ENCODE assay signal across 8 mouse cellular contexts in the genomic region with DNA sequence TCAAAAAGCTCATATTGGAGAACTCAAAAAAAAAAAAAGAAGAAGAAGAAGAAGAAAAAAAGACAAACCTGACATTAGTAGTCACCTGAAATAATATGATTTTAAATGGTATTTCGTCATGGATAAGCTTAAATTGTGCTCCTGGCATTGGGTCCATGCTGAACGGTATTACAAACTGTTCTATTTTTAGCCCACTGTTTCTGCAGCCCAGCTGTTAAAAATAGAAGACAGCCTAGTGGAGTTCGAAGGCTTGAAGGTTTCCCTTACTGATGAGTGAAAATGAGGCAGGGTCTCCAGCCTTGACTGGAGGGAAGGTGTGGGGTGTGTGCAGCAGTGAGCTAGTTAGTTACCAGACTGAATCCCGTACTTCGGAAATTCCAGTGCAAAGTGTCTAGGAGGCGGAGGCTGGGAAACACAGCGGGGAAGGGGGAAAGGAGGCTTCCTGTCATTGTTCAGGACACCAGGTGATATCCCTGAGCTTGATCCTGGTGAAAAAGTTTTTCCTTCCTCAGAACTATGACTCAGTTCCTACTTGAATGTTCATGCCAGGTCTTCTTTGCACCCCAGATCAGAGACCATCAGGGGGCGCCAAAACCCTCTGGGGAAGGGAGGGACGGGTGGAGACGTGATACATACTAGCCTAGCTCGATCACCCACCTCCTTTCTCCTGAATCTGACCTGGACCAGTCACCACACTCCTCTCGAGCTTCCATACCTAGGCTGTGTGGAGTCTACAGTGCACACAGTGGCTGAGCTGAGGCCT.
A peak's percentile ranks its signal among the peaks of the same experiment; 100 is the strongest.
DNase-seq lines count a peak whose midpoint lies in the region; ATAC-seq and TF ChIP-seq lines count a peak whose summit lies in the region.

No protein-coding gene starts in this region.

- H3K9ac ChIP-seq in forebrain, embryonic 11.5 days (ENCODE audit: low read length) = no peak overlapping the region
- no peak overlapping the region for H3K9ac ChIP-seq in forebrain, embryonic 13.5 days
- no peak overlapping the region for H3K9ac ChIP-seq in limb, embryonic 15.5 days

- DNase-seq in forebrain, embryonic 11.5 days (ENCODE audit: low spot score) = peak; percentile 68
- DNase-seq in adrenal gland, postnatal 4 days (ENCODE audit: low spot score in 2 of 2) = peak; percentile 13 to 52
- peak; percentile 88 for DNase-seq in gastrocnemius, adult 2 months
- DNase-seq in thymus, postnatal 0 days (ENCODE audit: low spot score) = peak; percentile 54

- ATAC-seq in forebrain, embryonic 11.5 days (replicated peaks; ENCODE audit: low FRiP score) = no peak
- no peak for ATAC-seq in forebrain, embryonic 13.5 days
- peak; percentile 68 for ATAC-seq in inflammation-experienced regulatory T-cells, adult 6 months
- no peak for ATAC-seq in limb, embryonic 15.5 days (ENCODE audit: insufficient number of reproducible peaks, low FRiP score, low TSS enrichment, low read depth)
- peak; percentile 56; the same call in 1 of the 2 replicates for ATAC-seq in neutrophil, adult 5-6 weeks (ENCODE audit: extremely low read depth, insufficient number of reproducible peaks, low FRiP score, poor library complexity, severe bottlenecking)

- no peaks in the 10 kb centered on the region for H3K36me3 ChIP-seq in forebrain, embryonic 11.5 days (ENCODE audit: control insufficient read depth, insufficient read depth, low read length)
- no peaks in the 10 kb centered on the region for H3K36me3 ChIP-seq in forebrain, embryonic 13.5 days (ENCODE audit: poor library complexity, severe bottlenecking)
- H3K36me3 ChIP-seq in limb, embryonic 15.5 days = no peaks in the 10 kb centered on the region

- TF ChIP-seq CTCF in gastrocnemius, adult 2 months (IDR thresholded peaks at IDR 0.05) = peak; percentile 84

- no peaks in the 10 kb centered on the region for H3K9me3 ChIP-seq in forebrain, embryonic 11.5 days (ENCODE audit: control insufficient read depth, low read length)
- H3K9me3 ChIP-seq in forebrain, embryonic 13.5 days (replicated peaks) = no peaks in the 10 kb centered on the region
- no peaks in the 10 kb centered on the region for H3K9me3 ChIP-seq in limb, embryonic 15.5 days

- 48% methylated on average over 12 of the region's 12 CpGs for WGBS in forebrain, embryonic 11.5 days
- 47% methylated on average over 12 of the region's 12 CpGs for WGBS in forebrain, embryonic 13.5 days
- 27% methylated on average over 12 of the region's 12 CpGs for WGBS in limb, embryonic 15.5 days

- no peaks in the 10 kb centered on the region for H3K27me3 ChIP-seq in forebrain, embryonic 11.5 days (ENCODE audit: control insufficient read depth, insufficient read depth, low read length)
- no peaks in the 10 kb centered on the region for H3K27me3 ChIP-seq in forebrain, embryonic 13.5 days
- no peaks in the 10 kb centered on the region for H3K27me3 ChIP-seq in limb, embryonic 15.5 days

- no peaks in the 10 kb centered on the region for H3K4me1 ChIP-seq in forebrain, embryonic 11.5 days (replicated peaks; ENCODE audit: control insufficient read depth, insufficient read depth, low read length)
- H3K4me1 ChIP-seq in forebrain, embryonic 13.5 days = no peaks in the 10 kb centered on the region
- H3K4me1 ChIP-seq in limb, embryonic 15.5 days = peaks cover 12% of the 10 kb centered on the region; the same call in 1 of the 2 replicates

- H3K4me2 ChIP-seq in forebrain, embryonic 11.5 days (ENCODE audit: low read depth, low read length, severe bottlenecking) = no peak overlapping the region
- no peak overlapping the region for H3K4me2 ChIP-seq in forebrain, embryonic 13.5 days
- no peak overlapping the region for H3K4me2 ChIP-seq in limb, embryonic 15.5 days

- H3K27ac ChIP-seq in forebrain, embryonic 11.5 days (ENCODE audit: low read depth, low read length) = no peak overlapping the region
- no peak overlapping the region for H3K27ac ChIP-seq in forebrain, embryonic 13.5 days
- H3K27ac ChIP-seq in gastrocnemius, adult 2 months = peak overlapping the region; percentile 91
- H3K27ac ChIP-seq in limb, embryonic 15.5 days = peak overlapping the region; percentile 43; the same call in 1 of the 2 replicates

- H3K4me3 ChIP-seq in forebrain, embryonic 11.5 days (ENCODE audit: low read depth, low read length) = no peak overlapping the region
- H3K4me3 ChIP-seq in forebrain, embryonic 13.5 days = no peak overlapping the region
- H3K4me3 ChIP-seq in gastrocnemius, adult 2 months = peak overlapping the region; percentile 70
- no peak overlapping the region for H3K4me3 ChIP-seq in limb, embryonic 15.5 days

- intact Hi-C loops in gastrocnemius, adult 2 months (cut with DNase I) = loop anchor here (1.0 kb wide), 1 partner anchor 34 kb away; no protein-coding TSS in a partner anchor

Comparison
In these comparisons a context has a peak if more than half of its experiments do, and no peak if none do; other contexts are left out.
1. ATAC-seq: peak in inflammation-experienced regulatory T-cells, adult 6 months (single experiment) and neutrophil, adult 5-6 weeks (single experiment); none in forebrain, embryonic 11.5 days (single experiment), forebrain, embryonic 13.5 days (single experiment) and limb, embryonic 15.5 days (single experiment).
2. DNase-seq: peak in every context shown above with its lines; median percentile 88 in gastrocnemius, adult 2 months; 68 in forebrain, embryonic 11.5 days; 54 in thymus, postnatal 0 days; 32 in adrenal gland, postnatal 4 days.
3. H3K27ac ChIP-seq: peak in gastrocnemius, adult 2 months (single experiment) and limb, embryonic 15.5 days (single experiment); none in forebrain, embryonic 11.5 days (single experiment) and forebrain, embryonic 13.5 days (single experiment).